Mouse (Mus musculus) C2C12 (cell line): Measurements from ENCODE around the gene Nrn1l. TPM values are rescaled to one million over a fixed set of nuclear protein-coding genes. Genes with fewer than 3 reads are reported as not detected.

ENCODE experiments used
- H3K27me3 ChIP-seq: one replicate; pipeline ENCODE4 v1.6.1; 2011; ENCODE audit not compliant: control insufficient read depth, insufficient read depth, insufficient read length
- H3K36me3 ChIP-seq: one replicate; pipeline ENCODE4 v1.6.1; 2011; ENCODE audit not compliant: control insufficient read depth, insufficient read depth
- H3K4me3 ChIP-seq: one replicate; pipeline ENCODE4 v1.5.1; 2011; ENCODE audit warnings: mild to moderate bottlenecking, control low read depth; ENCODE audit not compliant: poor library complexity, insufficient read depth, severe bottlenecking
- H3K79me2 ChIP-seq: one replicate; pipeline ENCODE4 v1.6.1; 2011; ENCODE audit not compliant: control insufficient read depth, insufficient read depth
- H3K79me3 ChIP-seq: one replicate; pipeline ENCODE4 v1.6.1; 2011; ENCODE audit warnings: low read depth, control low read depth
- H3ac ChIP-seq: one replicate; pipeline ENCODE3; 2011; ENCODE audit warnings: low read depth; ENCODE audit not compliant: control insufficient read depth, insufficient read length
- CEBPB ChIP-seq: IDR thresholded peaks from one replicate; pipeline ENCODE4 v1.6.1; 2011; ENCODE audit warnings: low read depth, mild to moderate bottlenecking, control low read depth, moderate library complexity
- CTCF ChIP-seq: IDR thresholded peaks from one replicate; pipeline ENCODE4 v1.5.1; 2011; ENCODE audit not compliant: control insufficient read depth, insufficient read depth, insufficient read length
- FOSL1 ChIP-seq: IDR thresholded peaks from one replicate; pipeline ENCODE4 v1.8.0; 2011; ENCODE audit warnings: mild to moderate bottlenecking, low read length; ENCODE audit not compliant: poor library complexity, insufficient read depth, severe bottlenecking
- MAX ChIP-seq: IDR thresholded peaks from one replicate; pipeline ENCODE4 v1.6.1; 2011; ENCODE audit warnings: mild to moderate bottlenecking, control low read depth
- MYOD1 ChIP-seq: IDR thresholded peaks from one replicate; pipeline ENCODE4 v1.6.1; 2011; ENCODE audit warnings: low read depth; ENCODE audit not compliant: control insufficient read depth, insufficient read length
- MYOG ChIP-seq: IDR thresholded peaks from one replicate; pipeline ENCODE4 v1.6.1; 2011; ENCODE audit not compliant: control insufficient read depth, insufficient read length; ENCODE audit errors: extremely low read depth
- USF1 ChIP-seq: IDR thresholded peaks from one replicate; pipeline ENCODE4 v1.6.1; 2011; ENCODE audit warnings: low read depth, mild to moderate bottlenecking, control low read depth, moderate library complexity
- long read RNA-seq, 2 experiments: library from polyadenylated mRNA; unstranded; transcript quantifications; one replicate each; pipeline ENCODE4 v2.0.0; 2019 to 2020
- polyA plus RNA-seq: library from polyadenylated mRNA; unstranded; fragments of >200 nt; fragmentation: generic; extraction: Trizol; gene quantifications from one replicate; pipeline ENCODE4 v1.2.1, GENCODE M21; 2012; ENCODE audit warnings: missing spikeins

Gene Nrn1l
- 0.32 TPM for polyA plus RNA-seq
- long read RNA-seq, experiment 1 = 0 reads
- long read RNA-seq, experiment 2 = 0 reads

DNA sequence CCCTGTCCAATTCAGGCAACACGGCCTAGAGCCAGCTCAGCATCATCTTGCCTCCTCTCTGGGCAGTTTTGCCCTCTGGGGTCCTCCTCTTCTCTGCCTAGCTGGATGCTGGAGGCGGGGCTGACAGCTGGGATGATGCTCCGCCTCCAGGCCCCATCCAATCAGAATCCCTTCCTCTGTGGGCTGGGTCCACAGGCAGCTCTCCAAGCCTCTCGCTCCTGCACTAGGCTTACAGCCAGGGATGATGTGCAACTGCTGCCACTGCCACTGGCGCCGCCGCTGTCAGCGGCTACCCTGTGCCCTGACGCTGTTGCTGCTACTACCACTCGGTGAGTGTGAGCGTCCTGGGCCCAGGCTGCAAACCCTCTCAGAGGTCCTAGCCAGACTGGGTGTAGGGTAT, at the start of gene Nrn1l:
Nrn1l (plus strand) TSS at position 229 of the 400 bp plus-strand sequence.
- Histone ChIP-seq H3K79me3 (no peaks in the 10 kb centered on the region), H3ac (no peak within 1 kb of the TSS), H3K4me3 (no peak within 1 kb of the TSS), H3K27me3 (no peaks in the 10 kb centered on the region), H3K79me2 (no peaks in the 10 kb centered on the region), H3K36me3 (peaks cover 47% of the 10 kb centered on the region)
- TF ChIP-seq CTCF (no peak), MAX (no peak), CEBPB (no peak), MYOD1 (no peak), FOSL1 (no peak), USF1 (no peak), MYOG (no peak)

DNA sequence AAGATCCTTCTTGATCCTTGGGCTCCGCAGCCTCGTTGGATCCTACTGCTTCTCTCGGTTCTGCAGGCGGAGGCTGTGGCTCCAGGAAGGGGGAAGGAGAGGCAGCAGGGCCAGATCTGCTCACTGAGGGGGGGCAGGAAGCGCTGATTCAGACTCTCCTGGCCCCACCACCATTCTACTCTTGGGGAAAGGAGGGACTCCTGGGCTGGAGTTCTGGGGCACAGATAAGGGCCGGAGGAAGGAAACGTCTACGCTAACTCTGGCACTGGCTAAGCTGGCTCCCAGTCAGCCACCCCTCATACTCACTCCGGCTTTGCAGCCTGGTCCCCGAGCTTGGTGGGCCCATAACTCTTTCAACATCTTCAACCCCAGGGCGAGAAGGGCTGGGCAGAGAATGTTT, 46.7 kb upstream of the Nrn1l start:
- H3K79me2 ChIP-seq = peaks cover 25% of the 10 kb centered on the region
- no peak overlapping the region for H3ac ChIP-seq
- TF ChIP-seq MYOD1 = no peak
- TF ChIP-seq FOSL1 = no peak
- TF ChIP-seq USF1 = no peak
- no peak overlapping the region for H3K4me3 ChIP-seq
- no peaks in the 10 kb centered on the region for H3K27me3 ChIP-seq
- peaks cover 8% of the 10 kb centered on the region for H3K79me3 ChIP-seq
- H3K36me3 ChIP-seq = peaks cover 50% of the 10 kb centered on the region

DNA sequence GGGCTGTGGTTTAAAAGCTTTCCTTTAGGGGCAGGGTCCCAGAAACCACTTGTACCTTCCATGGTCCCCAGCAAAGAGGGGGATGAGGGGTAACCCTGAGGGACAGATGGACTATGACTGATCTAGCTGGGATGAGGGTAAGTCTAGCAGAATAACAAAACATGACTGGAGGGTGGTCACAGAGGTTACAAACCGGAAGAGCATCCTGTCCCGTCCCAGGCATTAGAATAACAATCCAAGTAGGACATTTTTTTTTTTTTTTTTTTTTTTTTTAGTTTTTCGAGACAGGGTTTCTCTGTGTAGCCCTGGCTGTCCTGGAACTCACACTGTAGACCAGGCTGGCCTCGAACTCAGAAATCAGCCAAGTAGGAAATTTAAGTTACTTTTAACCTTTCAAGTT, 43.4 kb upstream of the Nrn1l start:
- Histone ChIP-seq H3K4me3 (no peak overlapping the region), H3K79me3 (peaks cover 8% of the 10 kb centered on the region), H3K27me3 (no peaks in the 10 kb centered on the region), H3K36me3 (peaks cover 34% of the 10 kb centered on the region), H3K79me2 (peaks cover 28% of the 10 kb centered on the region), H3ac (no peak overlapping the region)
- TF ChIP-seq MAX = no peak
- no peak for TF ChIP-seq USF1
- no peak for TF ChIP-seq MYOD1
- no peak for TF ChIP-seq MYOG
- no peak for TF ChIP-seq CTCF
- TF ChIP-seq FOSL1 = no peak
- TF ChIP-seq CEBPB = no peak

DNA sequence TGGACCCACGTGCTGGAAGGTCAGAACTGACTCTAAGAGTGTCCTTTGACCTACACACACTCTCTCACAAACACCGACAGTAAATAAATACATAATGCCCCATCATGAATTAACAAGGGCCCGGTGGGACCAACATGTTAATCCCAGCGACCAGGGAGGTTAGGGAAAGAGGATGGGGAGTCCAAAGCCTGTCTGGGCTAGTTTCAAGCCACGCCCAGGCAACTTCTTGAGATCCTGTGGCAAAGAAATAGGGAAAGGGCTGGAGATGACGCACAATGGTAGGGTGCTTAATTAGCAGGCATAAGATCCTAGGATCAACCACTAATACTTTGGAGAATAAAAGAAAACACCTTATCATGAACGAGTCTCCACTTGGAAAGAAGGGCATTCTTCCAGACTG, 42.8 kb upstream of the Nrn1l start:
- TF ChIP-seq CEBPB = no peak
- TF ChIP-seq CTCF = no peak
- no peak for TF ChIP-seq MYOD1
- TF ChIP-seq MAX = no peak
- no peak for TF ChIP-seq FOSL1
- no peak for TF ChIP-seq USF1
- TF ChIP-seq MYOG = no peak
- H3K27me3 ChIP-seq = no peaks in the 10 kb centered on the region
- H3K79me2 ChIP-seq = peaks cover 34% of the 10 kb centered on the region
- H3K79me3 ChIP-seq = peaks cover 8% of the 10 kb centered on the region
- peaks cover 31% of the 10 kb centered on the region for H3K36me3 ChIP-seq
- peak overlapping the region; percentile 30 for H3ac ChIP-seq
- H3K4me3 ChIP-seq = peak overlapping the region; percentile 28

GRCm38 (mm10) chr8:105851651-105852143, 41.7 kb upstream of the Nrn1l start:
- peak overlapping the region; percentile 82 for H3ac ChIP-seq
- peaks cover 22% of the 10 kb centered on the region for H3K36me3 ChIP-seq
- peaks cover 45% of the 10 kb centered on the region for H3K79me2 ChIP-seq
- peak overlapping the region; percentile 93 for H3K4me3 ChIP-seq
- TF ChIP-seq MAX (peak; percentile 49), MYOG (no peak)
- peaks cover 19% of the 10 kb centered on the region for H3K79me3 ChIP-seq
- no peaks in the 10 kb centered on the region for H3K27me3 ChIP-seq

DNA sequence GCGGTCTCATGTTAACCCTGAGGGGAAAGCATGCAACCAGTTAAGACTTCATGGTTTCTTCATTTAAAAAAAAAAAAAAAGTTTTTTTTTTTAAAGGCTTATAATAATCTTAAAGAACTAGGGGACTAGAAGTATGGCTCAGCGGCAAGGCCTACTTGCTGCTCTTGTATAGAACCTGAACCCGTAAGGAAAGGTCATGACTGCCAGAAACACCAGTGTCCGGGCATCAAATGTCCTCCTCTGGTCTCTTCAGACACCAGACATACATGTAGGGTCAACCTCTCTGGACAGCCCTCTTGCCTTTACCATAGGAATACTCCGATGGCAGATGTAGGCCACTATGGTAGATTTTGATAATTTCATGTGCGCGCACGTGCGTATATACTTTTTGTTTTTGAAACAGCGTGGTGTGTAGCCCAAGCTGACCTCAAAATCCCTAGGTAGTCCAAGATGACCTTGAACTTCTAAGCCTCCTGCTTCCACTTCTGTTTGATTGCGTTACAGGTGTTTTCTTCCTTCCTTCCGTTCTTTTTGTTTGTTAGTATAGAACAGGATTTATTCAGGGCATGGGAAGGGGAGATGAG, 41.1 kb upstream of the Nrn1l start:
- Histone ChIP-seq H3K79me3 (peaks cover 24% of the 10 kb centered on the region), H3K36me3 (peaks cover 17% of the 10 kb centered on the region), H3K4me3 (no peak overlapping the region), H3K79me2 (peaks cover 50% of the 10 kb centered on the region), H3K27me3 (no peaks in the 10 kb centered on the region), H3ac (no peak overlapping the region)
- no peak for TF ChIP-seq USF1
- TF ChIP-seq MYOG = no peak
- TF ChIP-seq CEBPB = no peak
- no peak for TF ChIP-seq FOSL1
- TF ChIP-seq CTCF = no peak
- TF ChIP-seq MAX = no peak
- no peak for TF ChIP-seq MYOD1
